Mouse (Mus musculus): ENCODE data around the gene Zbtb3. TPM values are rescaled to one million over a fixed set of nuclear protein-coding genes. Genes with fewer than 3 reads are reported as not detected.

Gene Zbtb3
- polyA plus RNA-seq, 1 experiment from 2014 or later = 8.4 TPM

DNA sequence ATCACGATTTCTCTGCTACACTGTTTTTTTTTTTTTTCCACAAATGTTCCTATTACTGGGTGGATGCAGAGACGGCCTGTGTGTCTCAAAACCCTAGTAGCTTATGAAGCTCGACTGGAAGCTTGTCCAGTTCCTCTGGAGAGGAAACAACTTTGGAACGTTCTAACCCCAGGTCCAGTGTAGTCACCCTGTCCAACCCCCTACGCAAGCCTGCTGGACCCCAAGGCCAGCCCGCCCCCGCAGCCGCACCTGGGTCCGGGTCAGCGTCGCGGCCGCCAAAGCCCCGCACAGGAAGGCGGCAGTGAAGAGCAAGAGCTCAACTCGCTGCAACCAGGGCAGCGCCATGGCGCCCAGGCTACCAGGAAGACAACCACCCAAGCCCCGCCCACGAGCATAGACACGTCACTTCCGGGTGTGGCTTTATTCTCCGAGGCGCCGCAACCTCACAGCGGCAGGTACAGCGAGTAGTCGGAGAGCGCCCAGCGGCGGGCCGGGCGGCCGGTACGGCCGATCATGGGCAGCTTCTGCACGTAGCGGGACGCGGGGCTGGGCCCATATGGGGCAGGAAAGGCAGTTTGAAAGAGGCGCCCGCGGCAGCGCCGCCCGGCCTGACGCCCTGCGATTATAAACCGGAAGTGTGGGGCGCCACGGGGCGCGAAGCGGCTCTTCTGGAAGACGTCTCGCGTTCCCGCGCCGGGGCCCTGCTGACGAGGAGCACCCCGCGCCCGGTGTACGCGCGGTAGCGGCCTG, 28.1 kb upstream of the Zbtb3 start, which contains the start of gene Tmem179b:
TSS of gene Tmem179b (minus strand) at position 382 of the 750 bp plus-strand sequence.
- peak within 1 kb of the TSS; percentile 65 for H3K4me3 ChIP-seq
- no peaks in the 10 kb centered on the region for H3K9me3 ChIP-seq
- peak within 1 kb of the TSS; percentile 87 for H3K9ac ChIP-seq
- no peaks in the 10 kb centered on the region for H3K27me3 ChIP-seq (replicated peaks)
- peaks cover 40% of the 10 kb centered on the region for H3K4me1 ChIP-seq
- peak within 1 kb of the TSS; percentile 94 for H3K4me2 ChIP-seq
- peak; percentile 95 for ATAC-seq (replicated peaks)
- WGBS = 1% methylated on average over 66 of the region's 68 CpGs
- peaks cover 6% of the 10 kb centered on the region for H3K36me3 ChIP-seq (replicated peaks)
- peak within 1 kb of the TSS; percentile 98 for H3K27ac ChIP-seq

DNA sequence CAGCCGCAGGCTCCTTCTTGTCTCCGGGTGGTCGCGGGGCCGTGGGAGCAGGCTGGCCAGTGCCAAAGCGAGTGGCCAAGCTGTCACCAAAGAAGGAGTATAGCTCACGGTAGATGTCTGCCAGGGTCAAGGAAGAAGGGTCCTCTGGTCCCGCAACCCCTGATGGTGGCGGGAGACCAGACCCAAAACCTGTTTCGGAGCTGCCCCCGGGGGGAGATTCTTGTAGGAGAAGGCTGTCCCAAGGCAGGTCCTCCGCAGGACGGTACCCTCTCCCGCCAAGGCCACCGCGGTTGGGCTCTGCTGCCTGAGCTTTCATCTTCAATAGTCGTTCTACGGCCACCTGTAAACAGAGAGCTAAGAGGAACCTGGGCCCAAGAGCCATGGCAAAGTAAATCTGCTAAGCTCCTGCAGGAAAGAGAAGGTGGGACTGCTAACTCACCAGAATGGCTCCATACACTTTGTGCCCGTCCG, 27.4 kb upstream of the Zbtb3 start:
- peak overlapping the region; percentile 94 for H3K4me2 ChIP-seq
- WGBS = 4% methylated on average over 20 of the region's 20 CpGs
- H3K36me3 ChIP-seq (replicated peaks) = peaks cover 3% of the 10 kb centered on the region; the same call in 1 of the 2 replicates
- ATAC-seq (replicated peaks) = peak; percentile 1
- H3K9ac ChIP-seq = peak overlapping the region; percentile 87
- no peaks in the 10 kb centered on the region for H3K27me3 ChIP-seq (replicated peaks)
- peak overlapping the region; percentile 98 for H3K27ac ChIP-seq
- peak overlapping the region; percentile 65 for H3K4me3 ChIP-seq
- H3K4me1 ChIP-seq = peaks cover 40% of the 10 kb centered on the region
- no peaks in the 10 kb centered on the region for H3K9me3 ChIP-seq

DNA sequence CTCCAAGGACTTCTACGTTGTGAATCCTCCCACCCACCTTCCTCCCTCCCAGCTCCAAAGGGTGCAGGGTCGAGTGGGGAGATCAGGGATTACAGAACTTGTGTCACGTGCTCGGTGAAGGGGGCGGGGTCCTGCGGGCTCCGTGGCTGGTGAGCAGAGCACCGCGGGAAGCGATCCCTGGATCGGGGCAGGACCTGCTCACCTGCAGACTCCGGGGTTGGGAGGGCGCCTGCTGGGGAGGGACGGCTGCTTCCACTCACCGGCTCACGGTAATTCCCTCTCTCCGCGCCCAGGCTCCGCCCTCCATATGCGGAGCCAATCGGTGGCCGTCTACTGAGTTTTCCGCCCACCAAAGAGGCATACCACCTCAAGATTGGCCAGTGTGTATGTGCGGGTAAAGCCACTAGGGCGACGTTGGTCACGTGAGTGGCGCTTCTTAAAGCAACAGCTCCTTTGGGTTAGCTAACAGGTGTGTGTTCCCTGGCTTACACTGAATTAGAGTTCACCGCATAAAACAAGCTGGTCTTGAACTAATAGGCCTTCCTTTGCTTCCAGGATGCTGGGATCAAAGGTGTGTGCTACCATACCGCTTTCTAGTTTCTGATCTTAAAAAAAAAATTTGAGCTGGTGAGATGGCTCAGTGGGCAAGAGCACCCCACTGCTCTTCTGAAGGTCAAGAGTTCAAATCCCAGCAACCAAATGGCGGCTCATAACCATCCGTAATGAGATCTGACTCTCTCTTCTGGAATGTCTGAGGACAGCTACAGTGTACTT, 16.2 kb upstream of the Zbtb3 start, which contains the start of gene Taf6l:
TSS of gene Taf6l (minus strand) at position 410 of the 774 bp plus-strand sequence.
- peak; percentile 99 for ATAC-seq (replicated peaks)
- H3K4me1 ChIP-seq = peaks cover 25% of the 10 kb centered on the region
- H3K9me3 ChIP-seq = no peaks in the 10 kb centered on the region
- H3K4me2 ChIP-seq = peak within 1 kb of the TSS; percentile 77
- peaks cover 16% of the 10 kb centered on the region; the same call in 1 of the 2 replicates for H3K36me3 ChIP-seq (replicated peaks)
- H3K27ac ChIP-seq = peak within 1 kb of the TSS; percentile 89
- no peaks in the 10 kb centered on the region for H3K27me3 ChIP-seq (replicated peaks)
- peak within 1 kb of the TSS; percentile 93 for H3K4me3 ChIP-seq
- under 1% methylated on average over 32 of the region's 32 CpGs for WGBS
- H3K9ac ChIP-seq = peak within 1 kb of the TSS; percentile 78

DNA sequence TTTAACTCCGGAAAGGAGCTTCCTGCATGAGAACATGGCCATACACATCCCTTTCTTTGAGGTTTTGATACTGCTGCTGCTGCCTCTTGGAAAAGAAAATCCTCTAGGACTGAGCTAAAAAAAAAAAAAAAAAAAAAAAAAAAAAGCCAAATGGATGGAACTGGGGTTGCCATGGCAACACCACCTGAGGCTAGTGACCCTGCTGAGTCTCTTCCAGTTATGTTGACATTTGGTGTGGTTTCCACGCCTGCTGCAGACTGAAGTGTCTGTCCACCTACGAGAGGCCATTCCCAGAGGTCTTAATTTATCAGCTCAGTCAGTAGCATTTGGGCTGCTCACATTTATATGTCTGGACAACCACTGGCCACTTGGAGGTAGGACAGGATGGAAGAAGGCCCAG, 13.8 kb upstream of the Zbtb3 start:
- no peaks in the 10 kb centered on the region for H3K27me3 ChIP-seq (replicated peaks)
- H3K4me1 ChIP-seq = peaks cover 25% of the 10 kb centered on the region
- H3K27ac ChIP-seq = peak overlapping the region; percentile 43
- peaks cover 12% of the 10 kb centered on the region for H3K36me3 ChIP-seq (replicated peaks)
- no peak overlapping the region for H3K4me3 ChIP-seq
- no peaks in the 10 kb centered on the region for H3K9me3 ChIP-seq
- no peak overlapping the region for H3K4me2 ChIP-seq
- no peak overlapping the region for H3K9ac ChIP-seq
- ATAC-seq (replicated peaks) = no peak
- 12% methylated on average over 3 of the region's 3 CpGs for WGBS

DNA sequence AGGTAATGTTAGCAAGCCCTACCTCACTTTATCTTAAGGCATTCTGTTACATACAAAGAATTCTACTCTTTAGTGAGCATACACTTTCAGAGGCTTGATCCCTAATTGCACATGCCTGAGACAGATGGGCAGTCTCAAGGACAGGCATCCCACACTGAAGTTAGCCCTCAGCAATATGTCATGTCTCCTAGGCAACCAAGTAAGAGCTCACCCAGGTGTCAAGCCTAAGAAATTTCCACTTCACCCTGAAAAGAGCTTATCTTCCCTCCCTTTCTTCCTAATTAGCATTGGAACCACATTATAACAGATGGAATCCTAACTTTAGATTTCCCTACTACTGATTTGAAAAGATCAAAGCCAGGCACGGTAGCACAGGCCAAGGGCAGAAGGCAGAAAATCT, 13.2 kb upstream of the Zbtb3 start:
- Histone ChIP-seq H3K27me3 (replicated peaks) (no peaks in the 10 kb centered on the region), H3K27ac (peak overlapping the region; percentile 43), H3K9ac (0 out of 2 replicates have a peak overlapping the region, but pooled peaks have one; percentile 17), H3K4me2 (no peak overlapping the region), H3K4me3 (no peak overlapping the region), H3K9me3 (no peaks in the 10 kb centered on the region), H3K36me3 (replicated peaks) (peaks cover 18% of the 10 kb centered on the region), H3K4me1 (peaks cover 25% of the 10 kb centered on the region)
- ATAC-seq (replicated peaks) = no peak
- 31% methylated on average over 1 of the region's 1 CpGs for WGBS

DNA sequence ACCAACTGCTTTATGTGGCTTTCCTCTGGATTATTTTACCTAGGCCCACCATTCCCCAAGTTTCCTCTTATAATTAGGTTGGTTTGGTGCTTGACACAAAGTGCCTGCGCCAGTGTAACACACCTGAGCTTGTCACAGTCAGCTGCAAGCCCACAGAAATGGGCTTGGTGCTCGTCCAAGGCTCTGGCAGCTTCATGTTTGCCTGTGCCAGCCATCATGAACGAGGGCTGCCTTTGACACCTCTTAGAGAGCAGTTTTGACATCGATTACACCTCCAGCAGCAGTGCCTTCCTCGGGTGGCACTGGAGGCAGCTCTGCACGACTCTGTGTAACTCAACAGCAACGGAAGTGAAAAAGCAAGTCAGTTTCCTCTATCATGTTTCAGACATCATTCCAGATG, 12.2 kb upstream of the Zbtb3 start:
- Histone ChIP-seq H3K9me3 (no peaks in the 10 kb centered on the region), H3K4me2 (no peak overlapping the region), H3K4me1 (peaks cover 19% of the 10 kb centered on the region), H3K9ac (no peak overlapping the region), H3K27me3 (replicated peaks) (no peaks in the 10 kb centered on the region), H3K36me3 (replicated peaks) (peaks cover 20% of the 10 kb centered on the region), H3K27ac (no peak overlapping the region), H3K4me3 (no peak overlapping the region)
- no peak for ATAC-seq (replicated peaks)
- 83% methylated on average over 7 of the region's 7 CpGs for WGBS

DNA sequence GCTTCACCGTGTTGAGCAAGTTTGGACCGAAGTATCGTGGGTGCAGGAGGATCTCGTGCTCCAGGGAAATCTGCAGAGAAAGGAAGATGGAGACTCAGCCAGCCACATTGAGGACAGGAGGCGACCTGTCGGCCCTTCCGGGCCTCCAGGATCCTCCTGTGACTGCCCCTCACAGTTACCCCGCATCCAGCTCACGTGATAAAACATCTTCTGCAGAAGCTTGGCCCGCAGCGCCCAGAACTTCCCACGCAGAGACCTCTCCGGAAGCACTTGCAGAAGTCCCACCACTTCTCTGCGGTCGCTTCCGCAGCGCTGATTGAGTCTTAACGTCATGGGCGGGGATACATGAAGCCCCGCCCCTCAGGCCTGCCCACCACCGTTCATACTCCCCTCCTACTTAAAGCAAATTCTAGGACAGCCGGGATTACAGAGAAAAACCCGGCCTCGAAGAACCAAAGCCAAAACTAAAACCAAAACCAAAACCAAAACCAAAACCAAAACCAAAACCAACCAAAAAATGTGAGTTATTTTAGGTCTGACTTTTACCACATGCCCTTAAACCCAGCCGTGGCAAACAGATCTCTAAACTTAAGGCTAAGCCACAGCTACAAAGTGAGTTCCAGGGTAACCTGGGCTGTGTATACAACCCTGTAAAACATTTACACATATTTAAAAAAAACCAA, 4.0 kb upstream of the Zbtb3 start, which contains the start of gene Polr2g:
TSS of gene Polr2g (minus strand) at position 314 of the 683 bp plus-strand sequence.
- Histone ChIP-seq H3K9me3 (no peaks in the 10 kb centered on the region), H3K4me3 (peak within 1 kb of the TSS; percentile 85), H3K27me3 (replicated peaks) (no peaks in the 10 kb centered on the region), H3K36me3 (replicated peaks) (peaks cover 10% of the 10 kb centered on the region), H3K27ac (peak within 1 kb of the TSS; percentile 68), H3K4me1 (peaks cover 31% of the 10 kb centered on the region), H3K9ac (peak within 1 kb of the TSS; percentile 65), H3K4me2 (peak within 1 kb of the TSS; percentile 92)
- peak; percentile 70 for ATAC-seq (replicated peaks)
- 2% methylated on average over 25 of the region's 25 CpGs for WGBS

DNA sequence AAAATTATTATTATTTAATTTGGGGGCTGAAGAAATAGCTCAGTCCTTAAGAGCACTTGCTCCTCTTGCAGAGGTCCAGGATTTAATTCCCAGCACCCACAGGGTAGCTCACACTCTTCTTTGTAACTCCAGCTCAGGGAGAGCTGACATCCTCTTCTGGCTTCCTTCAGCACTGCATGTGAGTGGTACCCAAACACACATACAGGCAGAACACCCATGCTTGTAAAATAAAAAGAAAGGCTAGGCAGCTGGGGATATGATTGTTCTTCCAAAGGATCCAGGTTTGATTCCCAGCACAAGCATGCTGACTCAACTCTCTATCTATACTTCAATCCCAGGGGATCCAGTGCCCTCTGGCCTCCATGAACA, 3.4 kb upstream of the Zbtb3 start:
- ATAC-seq (replicated peaks) = no peak
- no peaks in the 10 kb centered on the region for H3K9me3 ChIP-seq
- no peak overlapping the region for H3K9ac ChIP-seq
- peaks cover 5% of the 10 kb centered on the region for H3K36me3 ChIP-seq (replicated peaks)
- H3K27me3 ChIP-seq (replicated peaks) = no peaks in the 10 kb centered on the region
- H3K4me2 ChIP-seq = peak overlapping the region; percentile 92
- 0 out of 2 replicates have a peak overlapping the region, but pooled peaks have one; percentile 68 for H3K27ac ChIP-seq
- peaks cover 37% of the 10 kb centered on the region for H3K4me1 ChIP-seq
- H3K4me3 ChIP-seq = peak overlapping the region; percentile 85; the same call in 1 of the 2 replicates

DNA sequence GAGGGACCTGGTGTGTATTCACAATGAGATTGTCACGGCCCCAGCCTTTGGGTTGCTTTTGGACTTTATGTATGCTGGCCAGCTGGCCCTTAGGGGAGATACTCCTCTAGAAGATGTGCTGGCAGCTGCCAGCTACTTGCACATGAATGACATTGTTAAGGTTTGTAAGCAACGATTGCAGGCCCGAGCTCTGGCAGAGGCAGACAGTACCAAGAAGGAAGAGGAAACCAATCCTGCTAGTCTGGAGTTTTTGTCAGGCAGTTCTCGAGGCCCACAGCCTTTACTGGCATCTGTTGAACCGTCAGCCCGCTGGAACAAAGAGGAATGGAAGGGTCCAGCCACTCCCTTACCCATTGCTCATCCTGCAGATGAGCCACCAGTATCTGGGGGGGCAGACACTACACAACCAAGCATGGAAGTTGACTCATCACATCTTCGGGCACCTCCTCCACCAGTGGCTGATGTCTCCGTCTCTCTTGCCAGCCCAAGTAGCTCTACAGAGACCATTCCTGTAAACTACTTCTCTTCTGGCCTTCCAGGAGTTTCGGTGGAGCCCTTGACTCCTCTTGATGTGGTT, 937 bp downstream of the Zbtb3 start:
- peaks cover 28% of the 10 kb centered on the region for H3K4me1 ChIP-seq
- peaks cover 3% of the 10 kb centered on the region; the same call in 1 of the 2 replicates for H3K36me3 ChIP-seq (replicated peaks)
- H3K4me2 ChIP-seq = peak overlapping the region; percentile 74
- peak overlapping the region; percentile 96 for H3K27ac ChIP-seq
- H3K9ac ChIP-seq = no peak overlapping the region
- ATAC-seq (replicated peaks) = no peak
- no peaks in the 10 kb centered on the region for H3K9me3 ChIP-seq
- no peaks in the 10 kb centered on the region for H3K27me3 ChIP-seq (replicated peaks)
- peak overlapping the region; percentile 67 for H3K4me3 ChIP-seq
- WGBS = 85% methylated on average over 9 of the region's 9 CpGs

DNA sequence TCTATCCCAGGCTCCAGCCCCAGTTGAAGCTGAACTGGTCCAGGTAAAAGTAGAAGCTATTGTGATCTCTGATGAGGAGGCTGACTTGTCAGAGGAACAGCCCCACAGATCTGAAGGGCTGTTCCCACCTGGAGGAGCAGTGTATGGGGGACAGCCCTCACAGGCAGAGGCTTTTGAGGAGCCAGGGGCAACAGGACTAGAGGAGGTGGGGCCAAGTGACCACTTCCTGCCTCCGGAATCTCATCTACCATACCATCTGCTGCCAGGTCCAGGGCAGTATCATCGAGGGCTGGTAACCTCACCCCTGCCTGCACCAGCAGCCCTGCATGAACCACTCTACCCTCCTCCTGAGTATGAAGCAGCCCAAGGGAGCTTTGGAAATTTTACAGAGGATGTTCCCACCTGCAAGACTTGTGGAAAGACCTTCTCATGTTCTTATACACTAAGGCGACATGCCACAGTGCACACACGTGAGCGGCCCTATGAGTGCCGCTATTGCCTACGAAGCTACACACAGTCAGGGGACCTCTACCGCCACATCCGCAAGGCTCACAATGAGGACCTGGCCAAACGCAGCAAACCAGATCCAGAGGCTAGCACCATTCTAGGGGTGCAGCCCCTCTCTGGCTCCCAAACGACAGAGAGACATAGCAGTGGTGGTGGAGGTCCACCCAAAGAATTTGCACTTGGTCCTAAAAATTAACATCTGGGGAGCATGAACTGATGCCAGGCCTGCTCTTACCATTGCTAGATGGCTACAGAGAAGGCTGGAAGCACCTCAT, 1.7 kb downstream of the Zbtb3 start:
- Histone ChIP-seq H3K4me3 (no peak overlapping the region), H3K27me3 (replicated peaks) (no peaks in the 10 kb centered on the region), H3K4me1 (peaks cover 21% of the 10 kb centered on the region), H3K36me3 (replicated peaks) (peaks cover 7% of the 10 kb centered on the region; the same call in 1 of the 2 replicates), H3K9me3 (no peaks in the 10 kb centered on the region), H3K27ac (no peak overlapping the region), H3K4me2 (no peak overlapping the region), H3K9ac (no peak overlapping the region)
- ATAC-seq (replicated peaks) = no peak
- WGBS = 91% methylated on average over 11 of the region's 11 CpGs

DNA sequence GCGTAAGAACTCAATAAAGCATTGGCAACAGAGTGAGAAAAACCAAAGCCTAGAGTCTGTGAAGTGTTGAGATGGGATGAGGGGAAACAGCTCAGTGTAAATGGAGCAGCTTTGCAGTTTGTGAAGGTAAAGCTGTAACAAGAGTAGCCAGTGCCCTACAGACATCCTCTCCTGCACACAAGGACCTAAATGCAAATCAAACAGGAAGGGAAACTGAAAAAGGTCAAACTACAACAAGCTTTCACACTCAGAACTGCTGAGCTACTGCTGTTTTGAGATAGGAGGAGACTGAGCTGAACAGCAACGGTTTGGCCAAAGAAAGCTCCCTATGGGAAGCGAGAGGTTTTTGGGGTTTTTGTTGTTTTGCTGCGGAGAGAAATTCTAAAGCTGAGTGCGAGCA, 4.5 kb downstream of the Zbtb3 start:
- no peaks in the 10 kb centered on the region for H3K9me3 ChIP-seq
- no peak overlapping the region for H3K9ac ChIP-seq
- H3K4me3 ChIP-seq = no peak overlapping the region
- no peaks in the 10 kb centered on the region for H3K27me3 ChIP-seq (replicated peaks)
- no peak overlapping the region for H3K4me2 ChIP-seq
- ATAC-seq (replicated peaks) = no peak
- WGBS = 90% methylated on average over 5 of the region's 5 CpGs
- peaks cover 18% of the 10 kb centered on the region for H3K4me1 ChIP-seq
- no peak overlapping the region for H3K27ac ChIP-seq
- peaks cover 14% of the 10 kb centered on the region for H3K36me3 ChIP-seq (replicated peaks)

Data from midbrain, embryonic 15.5 days (tissue).